In the genomic region with DNA sequence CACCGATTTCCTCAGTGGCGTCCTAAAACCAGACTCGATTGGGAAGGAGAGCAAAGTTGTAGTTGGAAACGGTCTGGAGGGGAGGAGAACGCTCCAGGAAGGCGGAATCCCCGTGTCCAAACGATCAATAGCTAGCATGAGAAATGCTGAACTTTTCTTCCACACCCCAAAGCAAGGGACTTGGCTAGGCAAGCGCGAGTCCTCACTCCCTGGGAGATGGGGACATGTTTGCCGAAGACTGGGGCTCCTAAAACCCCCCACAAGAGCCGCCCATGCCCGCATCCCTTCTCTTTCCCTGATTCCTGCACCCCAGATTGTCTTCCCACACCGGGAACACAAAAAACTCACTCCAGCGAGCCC, we compare ENCODE assay signal across 7 mouse cellular contexts. TPM values are rescaled to one million over a fixed set of nuclear protein-coding genes. Genes with fewer than 3 reads are reported as not detected.
DNase-seq lines count a peak whose midpoint lies in the region; ATAC-seq and TF ChIP-seq lines count a peak whose summit lies in the region.

No protein-coding gene starts in this region.

- H3K27ac ChIP-seq in lung, postnatal 0 days (ENCODE audit: low read length), result peak overlapping the region; percentile 54; the same call in 1 of the 2 replicates
- peak overlapping the region; percentile 50; the same call in 1 of the 2 replicates for H3K27ac ChIP-seq in limb, embryonic 15.5 days
- H3K27ac ChIP-seq in stomach, embryonic 16.5 days (ENCODE audit: low read length), result no peak overlapping the region

- peak; percentile 32 for ATAC-seq in lung, postnatal 0 days
- ATAC-seq in limb, embryonic 15.5 days (ENCODE audit: insufficient number of reproducible peaks, low FRiP score, low TSS enrichment, low read depth), result no peak
- ATAC-seq in stomach, embryonic 16.5 days (ENCODE audit: insufficient read depth, low FRiP score), result peak; percentile 47; the same call in 1 of the 2 replicates

- peak overlapping the region; percentile 80 for H3K4me2 ChIP-seq in lung, postnatal 0 days (replicated peaks; ENCODE audit: low read depth, low read length)
- peak overlapping the region; percentile 58 for H3K4me2 ChIP-seq in limb, embryonic 15.5 days
- peak overlapping the region; percentile 87 for H3K4me2 ChIP-seq in stomach, embryonic 16.5 days (ENCODE audit: low read depth, low read length)

- H3K27me3 ChIP-seq in lung, postnatal 0 days (replicated peaks; ENCODE audit: insufficient read depth, low read length), result no peaks in the 10 kb centered on the region
- H3K27me3 ChIP-seq in erythroblast, embryonic 14.5 days (ENCODE audit: control insufficient read depth), result no peaks in the 10 kb centered on the region
- no peaks in the 10 kb centered on the region for H3K27me3 ChIP-seq in limb, embryonic 15.5 days
- no peaks in the 10 kb centered on the region for H3K27me3 ChIP-seq in stomach, embryonic 16.5 days (ENCODE audit: control insufficient read depth, insufficient read depth, low read length)

- H3K4me3 ChIP-seq in lung, postnatal 0 days (ENCODE audit: low read depth, low read length), result peak overlapping the region; percentile 78
- peak overlapping the region; percentile 69 for H3K4me3 ChIP-seq in erythroblast, embryonic 14.5 days (replicated peaks)
- peak overlapping the region; percentile 78 for H3K4me3 ChIP-seq in limb, embryonic 15.5 days
- H3K4me3 ChIP-seq in stomach, embryonic 16.5 days (replicated peaks; ENCODE audit: low read length), result peak overlapping the region; percentile 88

- peak overlapping the region; percentile 59 for H3K9ac ChIP-seq in lung, postnatal 0 days (replicated peaks; ENCODE audit: low read depth)
- peak overlapping the region; percentile 65 for H3K9ac ChIP-seq in limb, embryonic 15.5 days
- peak overlapping the region; percentile 86 for H3K9ac ChIP-seq in stomach, embryonic 16.5 days (ENCODE audit: low read length)

- no peak for TF ChIP-seq CTCF in lung, postnatal 0 days (IDR thresholded peaks at IDR 0.05)

- H3K36me3 ChIP-seq in lung, postnatal 0 days (ENCODE audit: insufficient read depth, low read length), result peaks cover 10% of the 10 kb centered on the region; the same call in 1 of the 2 replicates
- peaks cover 24% of the 10 kb centered on the region for H3K36me3 ChIP-seq in erythroblast, embryonic 14.5 days (ENCODE audit: control insufficient read depth)
- H3K36me3 ChIP-seq in limb, embryonic 15.5 days, result peaks cover 27% of the 10 kb centered on the region
- H3K36me3 ChIP-seq in stomach, embryonic 16.5 days (ENCODE audit: control insufficient read depth, insufficient read depth, low read length), result no peaks in the 10 kb centered on the region

- no peak for TF ChIP-seq EP300 in lung, postnatal 0 days (IDR thresholded peaks at IDR 0.05)

- peaks cover 4% of the 10 kb centered on the region for H3K4me1 ChIP-seq in lung, postnatal 0 days (ENCODE audit: insufficient read depth, low read depth, low read length)
- peaks cover 20% of the 10 kb centered on the region for H3K4me1 ChIP-seq in erythroblast, embryonic 14.5 days (ENCODE audit: control insufficient read depth)
- peaks cover 6% of the 10 kb centered on the region for H3K4me1 ChIP-seq in limb, embryonic 15.5 days
- peaks cover 6% of the 10 kb centered on the region for H3K4me1 ChIP-seq in stomach, embryonic 16.5 days (ENCODE audit: control insufficient read depth, insufficient read depth, low read length)

- H3K9me3 ChIP-seq in lung, postnatal 0 days (ENCODE audit: low read length), result no peaks in the 10 kb centered on the region
- H3K9me3 ChIP-seq in erythroblast, embryonic 14.5 days (ENCODE audit: control insufficient read depth, low read length), result no peaks in the 10 kb centered on the region
- no peaks in the 10 kb centered on the region for H3K9me3 ChIP-seq in limb, embryonic 15.5 days
- no peaks in the 10 kb centered on the region for H3K9me3 ChIP-seq in stomach, embryonic 16.5 days (replicated peaks; ENCODE audit: control insufficient read depth, low read length)

- WGBS in lung, postnatal 0 days, result 1% methylated on average over 14 of the region's 15 CpGs
- under 1% methylated on average over 15 of the region's 15 CpGs for WGBS in limb, embryonic 15.5 days
- WGBS in stomach, embryonic 16.5 days, result 1% methylated on average over 15 of the region's 15 CpGs

- peak; percentile 10 for DNase-seq in lung, postnatal 0 days (ENCODE audit: low spot score)
- no peak for DNase-seq in lung, postnatal 10 days
- no peak for DNase-seq in urinary bladder, adult 2 months (ENCODE audit: low spot score)
- no peak for DNase-seq in B cell, adult 2 months

RNA-seq across cellular contexts. Expression of gene Mrpl39, which starts 0.8 kb away (rescaled TPM):
- 27.0 and 29.4 TPM in 2 replicates for polyA plus RNA-seq in lung, postnatal 0 days (2015; fragmentation: Nextera tagmentation; extraction: Ambion mirVana)
- 8.5 and 14.3 TPM in 2 replicates for polyA plus RNA-seq in erythroblast, embryonic 14.5 days (2012)
- 39.2 and 40.3 TPM in 2 replicates for polyA plus RNA-seq in limb, embryonic 15.5 days (2015; fragmentation: Nextera tagmentation; extraction: Ambion mirVana)
- 38.3 and 46.9 TPM in 2 replicates for polyA plus RNA-seq in stomach, embryonic 16.5 days (2015; fragmentation: Nextera tagmentation; extraction: Ambion mirVana)
- polyA plus RNA-seq in urinary bladder, adult 2 months (2012; rRNA removed), result 22.1 and 24.4 TPM in 2 replicates

RNA-seq across cellular contexts. Expression of gene Jam2, which starts 39.1 kb away (rescaled TPM):
- polyA plus RNA-seq in lung, postnatal 0 days (2015; fragmentation: Nextera tagmentation; extraction: Ambion mirVana), result 33.2 and 38.2 TPM in 2 replicates
- polyA plus RNA-seq in erythroblast, embryonic 14.5 days (2012), result not detected in 2 replicates
- 13.8 and 15.6 TPM in 2 replicates for polyA plus RNA-seq in limb, embryonic 15.5 days (2015; fragmentation: Nextera tagmentation; extraction: Ambion mirVana)
- polyA plus RNA-seq in stomach, embryonic 16.5 days (2015; fragmentation: Nextera tagmentation; extraction: Ambion mirVana), result 6.2 and 6.7 TPM in 2 replicates
- 26.8 and 26.9 TPM in 2 replicates for polyA plus RNA-seq in urinary bladder, adult 2 months (2012; rRNA removed)
